Mouse (Mus musculus): ENCODE results near the gene Cox11. TPM values are rescaled to one million over a fixed set of nuclear protein-coding genes. Genes with fewer than 3 reads are reported as not detected.

The Cox11 gene
- polyA plus RNA-seq (2012; rRNA removed; ENCODE audit: low replicate concordance), result 6.8 and 11.7 TPM in 2 replicates

GRCm38 (mm10) chr11:90637440-90638311 lies at the start of gene Cox11, which contains the start of gene Stxbp4:
Gene Cox11 (plus strand): TSS chr11:90638173.
Gene Stxbp4 (minus strand): TSS chr11:90638084.

GRCm38 (mm10) chr11:90687460-90688416 lies 49.8 kb downstream of the Cox11 start, which contains the start of gene Tom1l1:
Gene Tom1l1 (minus strand): TSS chr11:90688366.

Other genes starting within 250 kb of the Cox11 start
- gene Hlf, start 247.3 kb upstream of the Cox11 start, polyA plus RNA-seq (2012; rRNA removed; ENCODE audit: low replicate concordance), result 3.6 and 8.7 TPM in 2 replicates
- 2.8 and 5.4 TPM in 2 replicates for gene Stxbp4, start 89 bp upstream of the Cox11 start, polyA plus RNA-seq (2012; rRNA removed; ENCODE audit: low replicate concordance)
- gene Tom1l1, start 50.2 kb downstream of the Cox11 start, polyA plus RNA-seq (2012; rRNA removed; ENCODE audit: low replicate concordance), result 4.2 and 5.5 TPM in 2 replicates